Mouse (Mus musculus) heart, embryonic 10.5 days (tissue): ENCODE measurements around the gene Arhgef25. TPM values are rescaled to one million over a fixed set of nuclear protein-coding genes. Genes with fewer than 3 reads are reported as not detected.

Experiments
- DNase-seq: peaks from one replicate; pipeline ENCODE4 v3.0.0-alpha.2; 2017; ENCODE audit warnings: low spot score
- H3K27ac ChIP-seq: fragments of 300-500 bp; sonication (generic); 2 replicates; pipeline ENCODE4 v1.5.1; 2016; ENCODE audit warnings: mild to moderate bottlenecking
- H3K27me3 ChIP-seq: fragments of 300-500 bp; sonication (generic); 2 replicates; pipeline ENCODE4 v1.6.1; 2016; ENCODE audit warnings: mild to moderate bottlenecking; ENCODE audit not compliant: poor library complexity, insufficient read depth, severe bottlenecking
- H3K36me3 ChIP-seq: fragments of 300-500 bp; sonication (generic); 2 replicates; pipeline ENCODE4 v1.6.1; 2016; ENCODE audit warnings: mild to moderate bottlenecking, moderate library complexity
- H3K4me1 ChIP-seq: fragments of 300-500 bp; sonication (generic); 2 replicates; pipeline ENCODE4 v1.6.1; 2016; ENCODE audit warnings: mild to moderate bottlenecking
- H3K4me3 ChIP-seq: fragments of 300-500 bp; sonication (generic); 2 replicates; pipeline ENCODE4 v1.5.1; 2016; ENCODE audit warnings: mild to moderate bottlenecking, moderate library complexity
- H3K9me3 ChIP-seq: fragments of 300-500 bp; sonication (generic); 2 replicates; pipeline ENCODE4 v1.6.1; 2016; ENCODE audit warnings: mild to moderate bottlenecking, moderate library complexity
- WGBS: fragments of 180-500 bp; shearing (Covaris S2); methylation state at CpG from one replicate; pipeline ENCODE4 v1.1.7; 2016; 5-methylcytosine and 5-hydroxymethylcytosine counted together
- polyA plus RNA-seq: library from polyadenylated mRNA; unstranded; fragments of >200 nt; fragmentation: Nextera tagmentation; extraction: Ambion mirVana; gene quantifications from 2 replicates; pipeline ENCODE4 v1.2.1, GENCODE M21; 2016

Arhgef25 gene
- polyA plus RNA-seq, 1 experiment from 2014 or later, result 28.8 TPM

- Histone ChIP-seq H3K27me3 (peaks cover 87% of the 10 kb centered on the region), H3K4me1 (peaks cover 51% of the 10 kb centered on the region), H3K9me3 (no peaks in the 10 kb centered on the region), H3K27ac (no peak overlapping the region), H3K36me3 (peaks cover 10% of the 10 kb centered on the region), H3K4me3 (peak overlapping the region; percentile 48)
- DNase-seq, result peak; percentile 75
- whole genome bisulfite sequencing, result 5% methylated on average over 41 of the region's 41 CpGs
Measured at GRCm38 (mm10) chr10:127178286-127179027, 11.4 kb downstream of the Arhgef25 start.

- peaks cover 46% of the 10 kb centered on the region for H3K4me1 ChIP-seq
- H3K27me3 ChIP-seq, result peaks cover 85% of the 10 kb centered on the region
Measured at GRCm38 (mm10) chr10:127177719-127178118, 12.2 kb downstream of the Arhgef25 start.

GRCm38 (mm10) chr10:127177235-127177634 lies 12.6 kb downstream of the Arhgef25 start:
- no peak overlapping the region for H3K27ac ChIP-seq
- DNase-seq, result no peak
- peaks cover 46% of the 10 kb centered on the region for H3K4me1 ChIP-seq
- H3K9me3 ChIP-seq, result no peaks in the 10 kb centered on the region
- H3K36me3 ChIP-seq, result no peaks in the 10 kb centered on the region
- WGBS, result 26% methylated on average over 9 of the region's 9 CpGs
- H3K4me3 ChIP-seq, result peak overlapping the region; percentile 48
- peaks cover 81% of the 10 kb centered on the region for H3K27me3 ChIP-seq

More at GRCm38 (mm10) chr10:127177719-127178118, 12.2 kb downstream of the Arhgef25 start:
- Histone ChIP-seq H3K27ac (no peak overlapping the region), H3K36me3 (peaks cover 3% of the 10 kb centered on the region; the same call in 1 of the 2 replicates), H3K4me3 (peak overlapping the region; percentile 48), H3K9me3 (no peaks in the 10 kb centered on the region)
- DNase-seq, result peak; percentile 89
- WGBS, result 3% methylated on average over 23 of the region's 23 CpGs

GRCm38 (mm10) chr10:127176756-127177155 lies 13.1 kb downstream of the Arhgef25 start:
- 7% methylated on average over 7 of the region's 7 CpGs for WGBS
- Histone ChIP-seq H3K27me3 (peaks cover 81% of the 10 kb centered on the region), H3K36me3 (no peaks in the 10 kb centered on the region), H3K27ac (no peak overlapping the region), H3K9me3 (no peaks in the 10 kb centered on the region), H3K4me1 (peaks cover 46% of the 10 kb centered on the region), H3K4me3 (peak overlapping the region; percentile 33)
- peak; percentile 63 for DNase-seq

GRCm38 (mm10) chr10:127176228-127176627 lies 13.7 kb downstream of the Arhgef25 start:
- H3K27me3 ChIP-seq, result peaks cover 81% of the 10 kb centered on the region
- no peaks in the 10 kb centered on the region for H3K36me3 ChIP-seq
- peak overlapping the region; percentile 33; the same call in 1 of the 2 replicates for H3K4me3 ChIP-seq
- no peak overlapping the region for H3K27ac ChIP-seq
- peak; percentile 22 for DNase-seq
- H3K9me3 ChIP-seq, result no peaks in the 10 kb centered on the region
- peaks cover 42% of the 10 kb centered on the region for H3K4me1 ChIP-seq
- 35% methylated on average over 3 of the region's 3 CpGs for WGBS

GRCm38 (mm10) chr10:127174170-127174569 lies 15.7 kb downstream of the Arhgef25 start:
- peaks cover 81% of the 10 kb centered on the region for H3K27me3 ChIP-seq
- WGBS, result 87% methylated on average over 7 of the region's 7 CpGs

GRCm38 (mm10) chr10:127173148-127174065 lies 16.5 kb downstream of the Arhgef25 start:
- H3K36me3 ChIP-seq, result no peaks in the 10 kb centered on the region
- peak; percentile 72 for DNase-seq
- H3K9me3 ChIP-seq, result no peaks in the 10 kb centered on the region
- WGBS, result 76% methylated on average over 16 of the region's 16 CpGs
- peaks cover 81% of the 10 kb centered on the region for H3K27me3 ChIP-seq
- peaks cover 39% of the 10 kb centered on the region for H3K4me1 ChIP-seq
- no peak overlapping the region for H3K4me3 ChIP-seq
- no peak overlapping the region for H3K27ac ChIP-seq

More at GRCm38 (mm10) chr10:127174170-127174569, 15.7 kb downstream of the Arhgef25 start:
- DNase-seq, result no peak
- H3K27ac ChIP-seq, result no peak overlapping the region
- H3K9me3 ChIP-seq, result no peaks in the 10 kb centered on the region
- peaks cover 44% of the 10 kb centered on the region for H3K4me1 ChIP-seq
- H3K36me3 ChIP-seq, result no peaks in the 10 kb centered on the region
- H3K4me3 ChIP-seq, result no peak overlapping the region

- peak; percentile 73 for DNase-seq
- no peaks in the 10 kb centered on the region for H3K9me3 ChIP-seq
- no peaks in the 10 kb centered on the region for H3K36me3 ChIP-seq
- WGBS, result 82% methylated on average over 15 of the region's 15 CpGs
- peaks cover 81% of the 10 kb centered on the region for H3K27me3 ChIP-seq
- H3K27ac ChIP-seq, result no peak overlapping the region
- no peak overlapping the region for H3K4me3 ChIP-seq
- peaks cover 34% of the 10 kb centered on the region for H3K4me1 ChIP-seq
Measured at GRCm38 (mm10) chr10:127171631-127172200, 18.2 kb downstream of the Arhgef25 start.

- DNase-seq, result no peak
- Histone ChIP-seq H3K9me3 (no peaks in the 10 kb centered on the region), H3K4me3 (peak overlapping the region; percentile 59), H3K4me1 (peaks cover 39% of the 10 kb centered on the region), H3K36me3 (no peaks in the 10 kb centered on the region), H3K27me3 (peaks cover 81% of the 10 kb centered on the region), H3K27ac (peak overlapping the region; percentile 12)
- WGBS, result under 1% methylated on average over 28 of the region's 29 CpGs
Measured at GRCm38 (mm10) chr10:127170837-127171272, 19.0 kb downstream of the Arhgef25 start.

GRCm38 (mm10) chr10:127170002-127170401 lies 19.9 kb downstream of the Arhgef25 start:
- peaks cover 47% of the 10 kb centered on the region for H3K4me1 ChIP-seq
- H3K9me3 ChIP-seq, result no peaks in the 10 kb centered on the region
- H3K27ac ChIP-seq, result no peak overlapping the region; the same call in 1 of the 2 replicates
- under 1% methylated on average over 22 of the region's 22 CpGs for WGBS
- peak overlapping the region; percentile 59 for H3K4me3 ChIP-seq
- H3K36me3 ChIP-seq, result no peaks in the 10 kb centered on the region
- H3K27me3 ChIP-seq, result peaks cover 89% of the 10 kb centered on the region
- DNase-seq, result no peak

- WGBS, result 13% methylated on average over 10 of the region's 10 CpGs
- peaks cover 51% of the 10 kb centered on the region for H3K4me1 ChIP-seq
Measured at GRCm38 (mm10) chr10:127167614-127168192, 22.2 kb downstream of the Arhgef25 start.

More at GRCm38 (mm10) chr10:127167614-127168192, 22.2 kb downstream of the Arhgef25 start:
- Histone ChIP-seq H3K4me3 (0 out of 2 replicates have a peak overlapping the region, but pooled peaks have one; percentile 5), H3K9me3 (no peaks in the 10 kb centered on the region), H3K36me3 (no peaks in the 10 kb centered on the region), H3K27ac (no peak overlapping the region), H3K27me3 (peaks cover 94% of the 10 kb centered on the region)
- no peak for DNase-seq
